Mouse (Mus musculus): Measurements from ENCODE around the gene Golga3.

Gene Golga3

DNA sequence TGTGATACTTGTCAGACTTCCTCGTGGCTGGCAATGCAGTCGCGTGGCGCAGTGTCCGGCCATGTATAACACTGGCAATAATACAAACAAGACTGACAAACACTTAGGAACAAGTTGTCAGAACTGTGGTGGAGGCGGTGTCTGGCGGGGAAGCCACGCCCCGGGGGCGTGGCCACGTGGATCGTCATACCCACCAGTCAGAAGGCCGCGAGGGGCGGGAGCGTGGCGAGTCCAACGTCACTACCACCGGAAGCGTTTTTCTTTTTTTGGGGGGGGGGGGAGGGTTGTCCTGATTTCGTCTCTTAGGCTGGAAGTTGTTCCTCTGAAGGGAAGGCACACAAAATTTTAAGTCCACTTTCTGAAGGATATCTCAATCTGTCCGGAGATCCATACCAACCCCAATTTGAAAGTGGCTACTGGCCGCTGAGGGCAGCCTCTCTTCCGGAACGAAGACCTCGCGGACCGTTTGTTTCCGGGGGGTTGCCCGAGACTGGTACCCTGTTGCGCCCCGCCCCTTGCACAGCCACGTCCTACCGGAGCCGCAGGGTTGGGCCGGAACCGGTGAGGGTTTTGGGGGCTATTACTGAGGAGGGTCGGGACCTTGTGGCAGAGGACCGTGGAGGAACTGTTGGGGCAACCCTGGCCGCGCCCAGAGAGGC is at the start of gene Golga3:
Gene Golga3, plus strand, starts transcription at position 340 of the 659 bp plus-strand sequence.
- peak; percentile 89 for DNase-seq (ENCODE audit: low read depth, low spot score)

DNA sequence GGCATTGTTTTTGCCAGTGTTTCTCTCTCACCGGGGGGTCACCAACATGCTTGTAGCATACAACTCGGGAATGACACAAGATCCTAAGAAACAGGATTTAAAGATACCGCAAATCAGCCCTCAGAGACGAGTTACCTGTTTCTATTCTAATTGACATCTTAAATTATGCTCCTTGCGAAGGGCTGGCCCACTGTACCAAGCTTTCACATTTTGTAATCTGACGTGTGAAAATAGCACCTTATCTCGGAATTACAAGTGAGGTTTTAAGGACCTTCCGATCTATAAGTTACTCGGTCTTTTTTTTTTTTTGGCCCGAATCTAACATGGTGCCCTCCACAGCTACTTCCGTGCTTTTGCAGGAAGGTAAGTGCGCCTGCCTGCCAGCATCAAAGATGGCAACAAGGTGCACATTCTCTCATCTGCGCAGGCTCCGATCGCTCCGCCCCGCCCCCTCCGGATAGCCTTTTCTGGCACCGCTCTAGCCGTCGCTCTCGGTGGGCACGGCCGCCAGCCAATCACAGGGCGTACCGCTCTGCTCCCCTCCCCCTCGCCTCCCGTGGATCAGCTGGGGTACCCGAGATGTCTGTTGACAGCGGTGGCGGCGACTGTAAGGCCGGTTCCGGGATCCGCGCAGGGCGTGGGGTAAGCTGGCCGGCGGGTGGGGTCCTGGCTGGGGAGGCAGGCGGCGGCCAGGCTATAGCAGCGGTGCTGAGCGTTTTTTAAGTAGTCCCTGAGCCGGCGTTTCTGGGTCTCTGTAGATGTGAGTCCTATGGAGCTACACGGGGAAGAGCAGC is 41.0 kb upstream of the Golga3 start, which contains the start of gene Chfr:
Gene Chfr, plus strand, starts transcription at position 550 of the 794 bp plus-strand sequence.
- DNase-seq (ENCODE audit: low read depth, low spot score) = peak; percentile 93

DNA sequence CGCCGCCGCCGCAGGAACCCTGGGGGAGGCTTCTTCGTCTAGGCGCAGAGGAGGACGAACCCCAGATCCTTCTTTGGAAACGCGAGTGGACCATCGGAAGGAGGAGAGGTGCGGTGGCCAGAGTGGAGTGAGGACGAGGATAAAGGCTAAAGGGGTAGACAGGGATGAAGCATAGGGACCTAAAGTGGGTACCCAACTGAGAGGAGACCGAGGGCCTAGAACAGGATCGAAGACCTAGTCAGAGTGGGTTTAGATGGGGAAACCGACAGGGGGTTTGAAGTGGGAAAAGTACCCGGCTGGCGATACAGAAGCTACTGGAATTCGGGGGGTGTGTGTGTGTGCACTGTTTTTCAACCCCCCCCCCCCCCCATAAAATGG is 40.4 kb upstream of the Golga3 start:
- DNase-seq (ENCODE audit: low read depth, low spot score) = no peak

DNA sequence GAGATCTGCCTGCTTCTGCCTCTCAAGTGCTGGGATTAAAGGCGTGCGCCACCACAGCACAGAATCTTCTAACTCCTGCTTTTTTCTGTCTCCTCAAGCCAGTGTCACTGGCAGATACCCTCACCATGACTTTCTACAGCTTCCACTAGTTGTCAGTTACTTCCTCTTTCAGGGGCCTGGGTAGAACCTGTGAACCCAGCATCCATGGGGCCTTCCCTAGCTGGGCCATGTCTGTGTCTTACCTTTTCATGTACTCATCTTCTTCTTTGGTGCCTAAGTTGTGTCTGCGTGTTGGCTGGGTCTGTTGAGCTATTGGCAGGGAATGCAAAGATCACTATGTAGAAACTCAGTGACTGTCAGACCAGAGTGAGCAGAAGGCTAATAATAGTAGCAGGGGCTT is 38.7 kb upstream of the Golga3 start:
- DNase-seq (ENCODE audit: low read depth, low spot score) = no peak

DNA sequence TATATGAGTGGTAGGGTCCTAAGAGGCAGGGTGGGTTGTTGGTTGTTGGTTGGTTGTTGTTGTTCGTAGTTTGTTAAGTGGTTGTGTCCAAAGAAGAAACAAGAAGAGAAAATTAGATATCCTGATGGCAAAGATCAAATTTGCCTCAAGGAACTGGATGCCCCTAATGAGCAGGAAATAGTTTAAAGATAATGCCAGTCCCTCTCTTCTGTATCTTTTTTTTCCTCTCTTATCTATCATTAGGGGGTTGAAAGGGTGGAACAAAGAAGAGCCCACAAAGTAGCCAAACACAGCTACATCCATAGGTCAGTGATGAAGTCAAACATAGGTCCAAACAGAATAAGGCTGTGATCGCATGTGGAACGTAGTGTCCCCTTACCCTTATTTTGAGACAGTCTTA is 37.2 kb upstream of the Golga3 start:
- no peak for DNase-seq (ENCODE audit: low read depth, low spot score)

- no peak for DNase-seq (ENCODE audit: low read depth, low spot score)
These were observed 36.1 kb upstream of the Golga3 start for GRCm38 (mm10) chr5:110140424-110140823.

GRCm38 (mm10) chr5:110142309-110142708 is 34.2 kb upstream of the Golga3 start:
- no peak for DNase-seq (ENCODE audit: low read depth, low spot score)

DNA sequence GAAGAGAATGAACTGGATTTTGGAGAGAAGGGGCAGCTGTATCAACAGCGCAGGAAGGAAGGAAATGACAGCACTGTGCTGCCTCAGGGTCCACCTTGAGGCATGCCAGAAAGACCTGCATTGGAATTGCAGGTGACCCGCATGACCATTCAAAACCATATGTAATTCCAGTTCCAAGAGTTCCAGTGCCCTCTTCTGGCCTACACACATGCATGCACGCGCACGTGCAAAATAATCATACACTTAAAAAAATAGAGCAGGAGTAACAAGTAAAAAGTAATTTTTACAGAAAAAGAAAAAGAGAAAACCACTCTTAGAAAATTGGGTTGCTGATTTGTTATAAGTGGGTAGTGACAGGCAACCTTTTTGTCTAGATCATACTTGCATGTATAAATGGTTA is 33.5 kb upstream of the Golga3 start:
- no peak for DNase-seq (ENCODE audit: low read depth, low spot score)

GRCm38 (mm10) chr5:110169374-110169773 is 7.1 kb upstream of the Golga3 start:
- DNase-seq (ENCODE audit: low read depth, low spot score) = no peak

DNA sequence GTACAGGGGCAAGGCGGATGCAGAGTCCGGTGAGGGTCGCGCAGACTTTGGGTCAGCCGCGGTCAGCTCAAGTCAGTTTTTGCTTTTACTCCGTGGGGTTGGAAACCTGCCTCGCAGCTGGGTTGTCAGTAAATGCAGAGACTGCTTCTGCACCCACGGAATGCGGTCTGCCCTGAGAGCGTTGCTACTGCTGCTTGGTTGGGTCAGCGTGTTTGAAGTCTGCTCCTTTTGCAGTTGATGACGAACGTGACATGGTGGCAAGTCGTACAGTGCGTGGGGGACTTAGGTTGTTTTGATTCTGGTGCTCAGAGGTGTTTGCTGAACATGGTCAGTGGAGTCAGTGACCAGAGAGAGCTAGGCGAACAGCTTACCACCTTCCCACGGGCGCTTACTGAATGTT is 520 bp downstream of the Golga3 start:
- DNase-seq (ENCODE audit: low read depth, low spot score) = peak; percentile 15

- no peak for DNase-seq (ENCODE audit: low read depth, low spot score)
These were observed 2.1 kb downstream of the Golga3 start for GRCm38 (mm10) chr5:110178628-110179027.

GRCm38 (mm10) chr5:110181716-110182115 is 5.2 kb downstream of the Golga3 start:
- no peak for DNase-seq (ENCODE audit: low read depth, low spot score)

DNA sequence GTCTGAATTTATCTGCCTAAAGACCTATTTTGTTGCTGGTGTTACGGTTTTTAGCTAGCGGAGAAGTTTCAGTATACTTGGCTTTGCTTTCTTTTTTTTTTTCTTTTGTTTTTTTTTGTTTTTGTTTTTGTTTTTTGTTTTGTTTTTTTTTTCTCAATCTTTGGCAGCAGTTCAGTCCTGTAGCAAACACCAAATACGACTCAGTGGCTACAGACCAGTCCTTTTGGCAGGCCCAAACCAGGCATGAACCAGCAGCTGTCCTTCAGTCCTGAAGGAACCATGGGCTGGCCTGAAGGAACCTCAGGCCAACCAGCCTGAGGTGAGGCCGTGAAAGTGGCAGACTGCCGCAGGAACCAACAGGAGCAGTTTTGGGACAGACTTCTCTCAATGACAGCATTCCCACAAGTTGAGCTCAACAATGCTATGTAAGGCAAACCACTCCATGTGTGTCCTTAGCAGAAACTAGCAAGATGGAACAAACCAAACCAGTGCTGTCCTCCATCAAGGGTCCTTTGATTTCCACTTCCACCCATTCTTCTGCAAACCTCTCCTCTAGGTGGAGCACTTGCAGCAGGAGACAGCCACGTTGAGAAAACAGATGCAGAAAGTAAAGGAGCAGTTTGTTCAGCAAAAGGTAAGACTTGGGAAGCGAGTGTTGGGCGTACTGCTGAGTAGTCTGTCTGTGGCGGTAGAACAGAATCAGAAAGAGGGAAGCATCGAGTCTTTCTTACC is 26.8 kb downstream of the Golga3 start:
- DNase-seq (ENCODE audit: low read depth, low spot score) = no peak

- no peak for DNase-seq (ENCODE audit: low read depth, low spot score)
These were observed 28.3 kb downstream of the Golga3 start for GRCm38 (mm10) chr5:110204777-110205176.

GRCm38 (mm10) chr5:110211312-110211711 is 34.8 kb downstream of the Golga3 start:
- no peak for DNase-seq (ENCODE audit: low read depth, low spot score)

DNA sequence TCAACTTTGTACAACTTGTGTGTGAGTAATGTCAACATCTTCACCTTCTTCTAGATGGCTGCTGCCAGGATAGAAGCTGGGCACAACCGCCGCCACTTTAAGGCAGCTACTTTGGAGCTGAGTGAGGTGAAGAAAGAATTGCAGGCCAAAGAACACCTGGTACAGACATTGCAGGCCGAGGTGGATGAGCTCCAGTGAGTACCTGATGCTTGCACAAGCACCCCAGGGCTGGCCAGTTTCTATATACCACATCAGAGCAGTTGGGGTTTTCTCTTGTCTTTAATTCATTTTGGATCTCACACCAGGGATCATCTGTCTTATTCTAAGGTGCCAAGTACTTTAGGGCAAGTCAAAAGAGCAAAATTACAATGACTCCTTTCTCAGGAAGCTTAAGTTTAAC is 40.3 kb downstream of the Golga3 start:
- no peak for DNase-seq (ENCODE audit: low read depth, low spot score)

GRCm38 (mm10) chr5:110220331-110220730 is 43.8 kb downstream of the Golga3 start:
- DNase-seq (ENCODE audit: low read depth, low spot score) = no peak

GRCm38 (mm10) chr5:110222757-110223156 is 46.3 kb downstream of the Golga3 start:
- no peak for DNase-seq (ENCODE audit: low read depth, low spot score)

DNA sequence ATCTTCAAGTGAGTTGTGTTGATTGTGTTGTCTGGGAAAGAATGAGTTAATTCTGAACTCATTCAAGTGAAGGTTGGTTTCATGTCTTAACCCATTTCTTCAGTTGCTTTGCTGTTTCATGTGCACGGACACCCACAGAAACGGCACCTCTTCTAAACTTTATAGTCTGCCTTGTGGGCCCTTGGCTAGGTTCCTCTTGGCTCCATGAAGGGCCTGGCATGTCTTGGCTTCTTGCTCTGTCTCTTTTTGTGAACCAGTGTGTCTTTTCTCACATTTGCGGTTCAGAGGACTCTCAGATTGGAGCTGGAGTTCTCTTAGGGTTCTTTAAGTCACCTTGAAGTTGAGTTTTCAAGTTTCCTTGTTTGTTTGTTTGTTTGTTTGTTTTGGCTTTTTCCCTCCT is 48.6 kb downstream of the Golga3 start:
- no peak for DNase-seq (ENCODE audit: low read depth, low spot score)

- no peak for DNase-seq (ENCODE audit: low read depth, low spot score)
These were observed 50.9 kb downstream of the Golga3 start for GRCm38 (mm10) chr5:110227336-110227883.

DNA sequence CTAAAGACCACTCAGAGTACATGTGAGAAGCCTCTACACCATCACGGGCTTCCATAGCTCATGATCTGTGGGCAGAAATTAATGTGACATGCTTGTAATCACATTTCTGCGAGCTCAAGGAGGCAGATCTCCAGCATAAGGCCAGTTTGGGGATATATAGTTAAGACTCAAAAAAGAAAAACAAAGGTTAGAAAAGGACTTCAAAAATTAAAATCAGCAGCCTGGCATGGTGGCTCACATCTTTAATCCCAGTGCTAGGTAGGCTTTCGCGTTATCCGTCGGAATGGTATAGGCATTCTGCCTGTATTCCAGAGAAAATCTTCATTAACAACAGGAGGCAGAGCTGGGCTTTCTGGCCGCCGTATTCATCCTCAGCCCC is 53.9 kb downstream of the Golga3 start:
- DNase-seq (ENCODE audit: low read depth, low spot score) = no peak

- DNase-seq (ENCODE audit: low read depth, low spot score) = peak; percentile 92
These were observed 54.4 kb downstream of the Golga3 start, which contains the start of gene Ankle2 for GRCm38 (mm10) chr5:110230780-110231461. Gene Ankle2, plus strand, starts transcription at chr5:110231004.

All from c-Kit-negative CD71-positive TER-119-positive erythroid progenitor cells, embryonic 14.5 days (primary cell).